Mouse (Mus musculus) lung, adult 2 months (tissue): ENCODE measurements at regions not wholly inside any gene's neighbourhood (a gene's known extent, or its start where the extent isn't known, plus 50 kb on each side); places are given as distances from the start of the nearest gene placed in this dataset.

Source experiments
- CTCF ChIP-seq: fragments of 200-500 bp; IDR thresholded peaks from 2 replicates; pipeline ENCODE4 v1.5.1; 2011; ENCODE audit warnings: mild to moderate bottlenecking, low read length, control low read depth; ENCODE audit not compliant: insufficient read depth
- POLR2A ChIP-seq: fragments of 200-500 bp; IDR thresholded peaks from 2 replicates; pipeline ENCODE4 v1.6.1; 2011; ENCODE audit warnings: low read depth, mild to moderate bottlenecking, control low read depth, low read length, borderline replicate concordance; ENCODE audit errors: extremely low read depth

GRCm38 (mm10) chr5:64435958-64436357, 279.9 kb downstream of the Tbc1d1 start:
- TF ChIP-seq CTCF = no peak
- TF ChIP-seq POLR2A = no peak
